Mouse (Mus musculus) brain, embryonic 14.5 days (tissue): ENCODE measurements at regions not wholly inside any gene's neighbourhood (a gene's known extent, or its start where the extent isn't known, plus 50 kb on each side); places are given as distances from the start of the nearest gene placed in this dataset.

Experiments used
- CTCF ChIP-seq: fragments of 200-500 bp; IDR thresholded peaks from 2 replicates; pipeline ENCODE4 v1.5.1; 2012; ENCODE audit warnings: inconsistent platforms, mild to moderate bottlenecking, moderate library complexity, borderline replicate concordance; ENCODE audit not compliant: insufficient read depth, insufficient read length; ENCODE audit errors: extremely low read depth
- POLR2A ChIP-seq: fragments of 200-500 bp; IDR thresholded peaks from 2 replicates; pipeline ENCODE4 v1.6.1; 2012; ENCODE audit warnings: mild to moderate bottlenecking, inconsistent platforms, borderline replicate concordance; ENCODE audit not compliant: poor library complexity, insufficient read depth, insufficient read length, severe bottlenecking; ENCODE audit errors: extremely low read depth

GRCm38 (mm10) chr2:9688176-9688575 lies 192.9 kb upstream of the 4930412O13Rik start:
- TF ChIP-seq CTCF (no peak), POLR2A (no peak)
